Mouse (Mus musculus) C2C12 (cell line): ENCODE results near the gene Mpzl1. TPM values are rescaled to one million over a fixed set of nuclear protein-coding genes. Genes with fewer than 3 reads are reported as not detected.

Source experiments
- H3K27me3 ChIP-seq: one replicate; pipeline ENCODE4 v1.6.1; 2011; ENCODE audit not compliant: control insufficient read depth, insufficient read depth, insufficient read length
- H3K36me3 ChIP-seq: one replicate; pipeline ENCODE4 v1.6.1; 2011; ENCODE audit not compliant: control insufficient read depth, insufficient read depth
- H3K4me3 ChIP-seq: one replicate; pipeline ENCODE4 v1.5.1; 2011; ENCODE audit warnings: mild to moderate bottlenecking, control low read depth; ENCODE audit not compliant: poor library complexity, insufficient read depth, severe bottlenecking
- H3K79me2 ChIP-seq: one replicate; pipeline ENCODE4 v1.6.1; 2011; ENCODE audit not compliant: control insufficient read depth, insufficient read depth
- H3K79me3 ChIP-seq: one replicate; pipeline ENCODE4 v1.6.1; 2011; ENCODE audit warnings: low read depth, control low read depth
- H3ac ChIP-seq: one replicate; pipeline ENCODE3; 2011; ENCODE audit warnings: low read depth; ENCODE audit not compliant: control insufficient read depth, insufficient read length
- CEBPB ChIP-seq: IDR thresholded peaks from one replicate; pipeline ENCODE4 v1.6.1; 2011; ENCODE audit warnings: low read depth, mild to moderate bottlenecking, control low read depth, moderate library complexity
- CTCF ChIP-seq: IDR thresholded peaks from one replicate; pipeline ENCODE4 v1.5.1; 2011; ENCODE audit not compliant: control insufficient read depth, insufficient read depth, insufficient read length
- FOSL1 ChIP-seq: IDR thresholded peaks from one replicate; pipeline ENCODE4 v1.8.0; 2011; ENCODE audit warnings: mild to moderate bottlenecking, low read length; ENCODE audit not compliant: poor library complexity, insufficient read depth, severe bottlenecking
- MAX ChIP-seq: IDR thresholded peaks from one replicate; pipeline ENCODE4 v1.6.1; 2011; ENCODE audit warnings: mild to moderate bottlenecking, control low read depth
- MYOD1 ChIP-seq: IDR thresholded peaks from one replicate; pipeline ENCODE4 v1.6.1; 2011; ENCODE audit warnings: low read depth; ENCODE audit not compliant: control insufficient read depth, insufficient read length
- MYOG ChIP-seq: IDR thresholded peaks from one replicate; pipeline ENCODE4 v1.6.1; 2011; ENCODE audit not compliant: control insufficient read depth, insufficient read length; ENCODE audit errors: extremely low read depth
- USF1 ChIP-seq: IDR thresholded peaks from one replicate; pipeline ENCODE4 v1.6.1; 2011; ENCODE audit warnings: low read depth, mild to moderate bottlenecking, control low read depth, moderate library complexity
- polyA plus RNA-seq: library from polyadenylated mRNA; unstranded; fragments of >200 nt; fragmentation: generic; extraction: Trizol; gene quantifications from one replicate; pipeline ENCODE4 v1.2.1, GENCODE M21; 2012; ENCODE audit warnings: missing spikeins

Gene Mpzl1
- polyA plus RNA-seq, 1 experiment, result 32.1 TPM

- no peaks in the 10 kb centered on the region for H3K79me2 ChIP-seq
- H3ac ChIP-seq, result no peak overlapping the region
- TF ChIP-seq CTCF (no peak), MAX (no peak), MYOG (no peak), USF1 (no peak), FOSL1 (no peak), MYOD1 (no peak), CEBPB (no peak)
- H3K4me3 ChIP-seq, result no peak overlapping the region
- no peaks in the 10 kb centered on the region for H3K79me3 ChIP-seq
- H3K27me3 ChIP-seq, result no peaks in the 10 kb centered on the region
- peaks cover 5% of the 10 kb centered on the region for H3K36me3 ChIP-seq
Observed at GRCm38 (mm10) chr1:165610321-165610999, 23.9 kb downstream of the Mpzl1 start.

GRCm38 (mm10) chr1:165609495-165610320 is 24.6 kb downstream of the Mpzl1 start:
- Histone ChIP-seq H3K79me3 (no peaks in the 10 kb centered on the region), H3K79me2 (no peaks in the 10 kb centered on the region), H3K36me3 (peaks cover 5% of the 10 kb centered on the region), H3K27me3 (no peaks in the 10 kb centered on the region), H3ac (no peak overlapping the region), H3K4me3 (no peak overlapping the region)
- TF ChIP-seq FOSL1, result no peak
- no peak for TF ChIP-seq MYOD1

- no peaks in the 10 kb centered on the region for H3K79me3 ChIP-seq
Observed at GRCm38 (mm10) chr1:165608904-165609303, 25.4 kb downstream of the Mpzl1 start.

GRCm38 (mm10) chr1:165605774-165606173 is 28.6 kb downstream of the Mpzl1 start:
- H3ac ChIP-seq, result no peak overlapping the region
- no peaks in the 10 kb centered on the region for H3K27me3 ChIP-seq
- no peaks in the 10 kb centered on the region for H3K79me2 ChIP-seq
- peaks cover 5% of the 10 kb centered on the region for H3K36me3 ChIP-seq
- no peak overlapping the region for H3K4me3 ChIP-seq
- TF ChIP-seq MYOD1, result no peak
- no peak for TF ChIP-seq CTCF
- no peak for TF ChIP-seq FOSL1
- TF ChIP-seq MAX, result no peak
- TF ChIP-seq CEBPB, result no peak
- TF ChIP-seq USF1, result no peak
- no peak for TF ChIP-seq MYOG
- H3K79me3 ChIP-seq, result no peaks in the 10 kb centered on the region

More at GRCm38 (mm10) chr1:165608904-165609303, 25.4 kb downstream of the Mpzl1 start:
- Histone ChIP-seq H3K79me2 (no peaks in the 10 kb centered on the region), H3K27me3 (no peaks in the 10 kb centered on the region), H3K36me3 (peaks cover 5% of the 10 kb centered on the region), H3ac (no peak overlapping the region), H3K4me3 (no peak overlapping the region)
- TF ChIP-seq CTCF (no peak), MYOD1 (no peak), MAX (no peak), USF1 (no peak), CEBPB (no peak), MYOG (no peak), FOSL1 (no peak)

- Histone ChIP-seq H3K27me3 (no peaks in the 10 kb centered on the region), H3K36me3 (peaks cover 5% of the 10 kb centered on the region)
Observed at GRCm38 (mm10) chr1:165605108-165605507, 29.2 kb downstream of the Mpzl1 start.

More at GRCm38 (mm10) chr1:165605108-165605507, 29.2 kb downstream of the Mpzl1 start:
- H3ac ChIP-seq, result no peak overlapping the region
- no peaks in the 10 kb centered on the region for H3K79me3 ChIP-seq
- H3K4me3 ChIP-seq, result no peak overlapping the region
- no peaks in the 10 kb centered on the region for H3K79me2 ChIP-seq
- TF ChIP-seq MYOD1 (no peak), MAX (no peak), CTCF (no peak), USF1 (no peak), CEBPB (no peak), FOSL1 (no peak), MYOG (no peak)
